In genomic region chr3:97766459-97766858, GRCm38 (mm10) we compare ENCODE assay signal across 9 mouse cellular contexts.
A peak's percentile ranks its signal among the peaks of the same experiment; 100 is the strongest.
DNase-seq lines count a peak whose midpoint lies in the region; ATAC-seq and TF ChIP-seq lines count a peak whose summit lies in the region.
"Had no signal": no experiment of that assay in that cellular context is flagged by ENCODE, and none has a peak within 500 bp of the region (broad histone marks: within the 10 kb centered on the region; RNA-seq: fewer than 3 reads in every experiment).

No protein-coding gene starts in this region.

- TF ChIP-seq CTCF in E14TG2a.4 (conservative IDR thresholded peaks at IDR 0.05; ENCODE audit: low read length) = no peak

- DNase-seq in embryo, embryonic 11 days = peak; percentile 12
- no peak for DNase-seq in embryo, embryonic 10 days (ENCODE audit: low spot score)
- peak; percentile 43 for DNase-seq in heart, embryonic 10.5 days (ENCODE audit: low spot score)
- DNase-seq in liver, embryonic 11.5 days (ENCODE audit: low spot score) = no peak
- no peak for DNase-seq in frontal cortex, postnatal 25 days (ENCODE audit: low spot score in 2 of 2)
- no peak for DNase-seq in spleen, postnatal 36 days (ENCODE audit: low spot score in 2 of 2)

- H3K27ac ChIP-seq in heart, embryonic 10.5 days = no peak overlapping the region
- H3K27ac ChIP-seq in liver, embryonic 11.5 days (ENCODE audit: low read depth, low read length) = no peak overlapping the region
- no peak overlapping the region for H3K27ac ChIP-seq in stomach, embryonic 16.5 days (ENCODE audit: low read length)

- peaks cover 26% of the 10 kb centered on the region for H3K4me1 ChIP-seq in E14TG2a.4 (replicated peaks; ENCODE audit: low read depth, low read length)
- H3K4me1 ChIP-seq in heart, embryonic 10.5 days = peaks cover 31% of the 10 kb centered on the region
- H3K4me1 ChIP-seq in liver, embryonic 11.5 days (replicated peaks; ENCODE audit: control insufficient read depth, insufficient read depth, low read length) = peaks cover 7% of the 10 kb centered on the region
- H3K4me1 ChIP-seq in stomach, embryonic 16.5 days (ENCODE audit: control insufficient read depth, insufficient read depth, low read length) = peaks cover 31% of the 10 kb centered on the region

- peak overlapping the region; percentile 99 for H3K4me3 ChIP-seq in E14TG2a.4 (replicated peaks; ENCODE audit: low read length)
- peak overlapping the region; percentile 79 for H3K4me3 ChIP-seq in heart, embryonic 10.5 days
- H3K4me3 ChIP-seq in liver, embryonic 11.5 days (ENCODE audit: low read depth, low read length) = peak overlapping the region; percentile 74
- H3K4me3 ChIP-seq in stomach, embryonic 16.5 days (replicated peaks; ENCODE audit: low read length) = peak overlapping the region; percentile 76

- no peak overlapping the region for H3K9ac ChIP-seq in liver, embryonic 11.5 days (ENCODE audit: low read depth, low read length)
- H3K9ac ChIP-seq in stomach, embryonic 16.5 days (ENCODE audit: low read length) = peak overlapping the region; percentile 91

- H3K36me3 ChIP-seq in E14TG2a.4 (ENCODE audit: insufficient read depth, low read length) = no peaks in the 10 kb centered on the region
- H3K36me3 ChIP-seq in heart, embryonic 10.5 days = 0 out of 2 replicates have a peak, but pooled peaks cover 6% of the 10 kb centered on the region
- no peaks in the 10 kb centered on the region for H3K36me3 ChIP-seq in liver, embryonic 11.5 days (ENCODE audit: control insufficient read depth, insufficient read depth, low read length)
- no peaks in the 10 kb centered on the region for H3K36me3 ChIP-seq in stomach, embryonic 16.5 days (ENCODE audit: control insufficient read depth, insufficient read depth, low read length)
- H3K36me3 ChIP-seq: G1E had no signal

- H3K27me3 ChIP-seq in E14TG2a.4 (ENCODE audit: insufficient read depth, low read length) = peaks cover 20% of the 10 kb centered on the region
- no peaks in the 10 kb centered on the region for H3K27me3 ChIP-seq in heart, embryonic 10.5 days (ENCODE audit: insufficient read depth, poor library complexity, severe bottlenecking)
- peaks cover 4% of the 10 kb centered on the region; the same call in 1 of the 2 replicates for H3K27me3 ChIP-seq in liver, embryonic 11.5 days (replicated peaks; ENCODE audit: control insufficient read depth, insufficient read depth, low read length)
- H3K27me3 ChIP-seq in stomach, embryonic 16.5 days (ENCODE audit: control insufficient read depth, insufficient read depth, low read length) = no peaks in the 10 kb centered on the region

- no peak for ATAC-seq in liver, embryonic 11.5 days (replicated peaks; ENCODE audit: low FRiP score)
- ATAC-seq in stomach, embryonic 16.5 days (ENCODE audit: insufficient read depth, low FRiP score) = no peak

- H3K9me3 ChIP-seq in E14TG2a.4 (ENCODE audit: low read length) = no peaks in the 10 kb centered on the region
- no peaks in the 10 kb centered on the region for H3K9me3 ChIP-seq in heart, embryonic 10.5 days
- H3K9me3 ChIP-seq in liver, embryonic 11.5 days (ENCODE audit: control insufficient read depth, low read length) = no peaks in the 10 kb centered on the region
- no peaks in the 10 kb centered on the region for H3K9me3 ChIP-seq in stomach, embryonic 16.5 days (replicated peaks; ENCODE audit: control insufficient read depth, low read length)
- H3K9me3 ChIP-seq: G1E had no signal

- H3K4me2 ChIP-seq in liver, embryonic 11.5 days = peak overlapping the region; percentile 70
- peak overlapping the region; percentile 93 for H3K4me2 ChIP-seq in stomach, embryonic 16.5 days (ENCODE audit: low read depth, low read length)

- WGBS in heart, embryonic 10.5 days = 67% methylated on average over 9 of the region's 9 CpGs
- 75% methylated on average over 9 of the region's 9 CpGs for whole genome bisulfite sequencing in liver, embryonic 11.5 days
- 51% methylated on average over 9 of the region's 9 CpGs for WGBS in stomach, embryonic 16.5 days

Comparison
In these comparisons a context has a peak if more than half of its experiments do, and no peak if none do; other contexts are left out.
1. DNase-seq: peak in embryo, embryonic 11 days (single experiment) and heart, embryonic 10.5 days (single experiment); none in embryo, embryonic 10 days (single experiment), liver, embryonic 11.5 days (single experiment), frontal cortex, postnatal 25 days (0 of 2) and spleen, postnatal 36 days (0 of 2).
2. Peak in every context shown above with its lines, with median percentiles within 50 percentile points of each other: H3K4me3 ChIP-seq.